Mouse (Mus musculus) embryo, embryonic 9.5 days (tissue): Measurements from ENCODE around the gene Tmprss2.

Experiments
- DNase-seq: peaks from one replicate; pipeline ENCODE4 v3.0.0-alpha.2; 2017; ENCODE audit errors: extremely low spot score

The Tmprss2 gene

DNA sequence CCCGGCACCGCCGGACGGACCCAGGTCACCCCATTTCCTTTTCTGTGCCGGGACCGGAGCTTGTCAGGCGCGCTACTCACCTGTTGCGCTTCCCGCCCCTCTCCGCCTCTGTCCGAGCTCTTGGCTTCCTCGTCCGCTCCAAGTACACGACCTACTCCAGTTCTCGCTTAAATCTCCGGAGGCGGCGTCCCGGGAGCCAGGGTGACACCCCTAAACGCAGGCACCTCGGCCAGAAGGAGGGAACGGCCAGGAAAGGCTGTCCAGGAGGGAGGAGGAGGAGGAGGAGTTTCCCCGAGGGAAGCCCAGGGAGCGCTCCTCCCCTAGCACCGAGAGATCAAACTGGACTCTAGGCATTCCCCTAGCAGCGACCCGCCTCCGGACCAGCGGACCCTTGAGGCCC is at the start of gene Tmprss2:
Gene Tmprss2 (minus strand): TSS at position 257 of the 400 bp plus-strand sequence.
- no peak for DNase-seq

DNA sequence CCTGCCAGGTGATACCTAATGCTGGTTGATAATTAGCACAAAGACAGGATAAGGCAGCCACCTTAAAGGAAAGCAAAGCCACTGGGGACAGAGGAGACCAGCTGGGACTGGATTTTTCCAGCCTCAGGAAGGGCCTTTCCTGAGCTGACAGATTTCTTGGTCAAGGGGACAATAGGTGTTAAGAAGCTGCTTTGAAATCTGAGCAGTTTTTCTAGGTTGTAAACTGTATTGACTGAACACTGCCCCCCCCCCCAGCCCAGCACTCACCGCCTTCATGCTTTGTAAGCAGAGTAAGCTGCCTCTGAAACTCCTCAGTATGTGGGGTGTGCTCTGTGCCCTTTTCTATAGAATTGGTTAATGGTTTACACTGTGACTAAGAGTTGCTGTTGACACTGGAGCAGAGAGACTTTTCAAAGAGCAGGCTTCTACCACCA is 48.2 kb upstream of the Tmprss2 start:
- peak; percentile 15 for DNase-seq

DNA sequence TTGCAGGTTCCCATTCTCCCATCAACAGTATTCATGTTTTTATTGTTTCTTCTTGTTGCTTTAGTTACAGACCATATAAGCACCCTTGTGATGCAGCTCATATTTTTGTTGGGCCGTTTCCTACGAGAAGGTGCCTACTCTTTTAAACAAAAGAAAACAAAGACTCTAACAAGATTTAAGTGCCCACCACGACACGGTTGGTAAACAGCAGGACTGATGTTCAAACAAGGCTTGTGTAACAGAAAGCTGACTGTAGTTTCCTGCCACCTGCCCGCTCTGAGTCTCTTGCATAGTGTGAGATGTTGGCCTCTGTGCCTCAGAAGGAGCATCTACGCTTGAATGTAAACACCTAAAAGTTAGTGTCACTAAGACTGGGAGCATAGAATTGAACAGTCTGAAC is 47.5 kb upstream of the Tmprss2 start:
- DNase-seq = no peak

DNA sequence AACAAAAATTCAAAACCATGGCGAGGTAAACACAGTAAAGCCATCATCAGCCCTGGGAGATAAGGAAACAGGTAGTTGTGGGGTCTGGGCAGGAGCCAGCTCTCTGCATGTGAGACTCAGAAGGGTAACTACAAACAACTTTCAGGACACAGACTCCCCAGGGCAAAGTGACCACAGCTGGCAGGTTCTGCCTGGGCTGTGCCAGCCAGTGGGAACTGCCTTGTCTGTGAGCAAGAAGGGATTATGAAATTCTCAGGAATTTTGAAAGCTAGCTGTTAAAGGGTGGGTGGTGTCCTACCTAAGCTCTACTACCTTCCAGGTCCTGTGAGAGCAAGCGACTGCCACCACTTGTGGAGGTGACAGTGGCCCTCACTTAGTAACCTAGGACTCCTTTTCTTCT is 44.8 kb upstream of the Tmprss2 start:
- DNase-seq = no peak

DNA sequence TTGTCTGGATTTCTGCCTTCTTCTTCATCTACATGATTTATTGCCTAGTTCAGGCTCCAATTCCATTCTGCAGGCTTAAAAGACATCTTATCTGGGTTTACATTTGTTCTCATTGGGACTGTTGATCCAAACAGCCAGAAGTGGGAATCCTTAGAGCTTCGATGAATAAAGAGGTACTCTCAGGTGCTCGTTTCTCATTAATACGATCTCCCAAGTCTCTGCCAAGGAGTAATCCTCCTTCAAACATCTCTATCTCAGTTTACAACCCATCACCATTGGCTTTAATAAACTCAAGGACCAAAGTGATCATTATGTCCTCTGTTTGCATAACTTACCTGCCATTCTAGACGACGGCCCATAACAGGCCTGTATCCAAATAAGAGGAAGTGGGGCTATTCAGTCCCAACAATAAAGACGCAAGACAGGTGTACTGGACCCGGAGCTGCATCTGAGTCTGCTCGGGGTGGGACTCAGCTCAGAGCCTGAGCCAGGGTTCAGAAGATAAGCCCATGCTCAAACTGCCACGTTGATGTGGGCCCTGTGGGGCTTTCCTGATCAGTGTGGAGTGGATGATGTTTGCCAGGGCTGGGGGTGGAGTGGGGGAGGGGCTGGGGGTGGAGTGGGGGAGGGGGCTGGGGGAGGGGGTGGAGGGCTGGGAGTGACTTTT is 38.7 kb upstream of the Tmprss2 start:
- no peak for DNase-seq

DNA sequence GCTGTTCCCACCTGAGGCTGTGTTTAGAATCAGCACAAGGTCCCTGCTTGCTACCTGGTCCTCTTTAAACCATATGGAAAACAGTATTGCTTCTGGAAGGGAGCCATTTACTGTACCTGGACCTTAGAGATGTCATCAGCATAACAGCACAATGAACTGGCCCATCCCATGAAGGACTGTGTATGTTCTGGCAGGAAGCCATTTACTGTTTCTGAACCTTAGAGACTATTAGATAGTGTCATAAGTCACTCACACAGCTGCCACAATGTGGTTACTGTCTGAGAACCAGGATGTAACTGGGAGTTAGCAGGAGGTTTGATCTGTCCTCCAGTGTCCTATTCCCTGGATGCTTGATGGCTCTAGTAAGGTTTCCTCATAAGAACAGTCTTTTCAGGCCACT is 33.7 kb upstream of the Tmprss2 start:
- DNase-seq = no peak

DNA sequence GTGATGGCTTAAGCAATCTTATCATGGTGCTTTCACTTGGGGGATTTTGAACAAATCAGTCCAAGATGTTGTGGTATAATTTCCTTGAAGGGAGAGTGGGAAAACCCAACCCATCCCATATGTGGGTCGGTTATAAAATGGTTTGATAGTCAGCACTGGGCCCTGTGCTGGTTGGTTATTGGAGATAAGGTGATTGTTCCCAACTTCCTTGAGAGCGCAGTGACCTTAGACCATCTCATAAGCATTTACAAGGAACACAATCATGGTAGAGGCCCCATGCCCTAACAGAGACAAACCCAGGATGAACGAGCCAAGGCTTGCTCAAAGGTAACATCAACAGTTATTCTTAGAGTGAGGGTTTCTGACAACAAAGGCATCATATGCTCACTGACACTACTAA is 28.6 kb upstream of the Tmprss2 start:
- no peak for DNase-seq

DNA sequence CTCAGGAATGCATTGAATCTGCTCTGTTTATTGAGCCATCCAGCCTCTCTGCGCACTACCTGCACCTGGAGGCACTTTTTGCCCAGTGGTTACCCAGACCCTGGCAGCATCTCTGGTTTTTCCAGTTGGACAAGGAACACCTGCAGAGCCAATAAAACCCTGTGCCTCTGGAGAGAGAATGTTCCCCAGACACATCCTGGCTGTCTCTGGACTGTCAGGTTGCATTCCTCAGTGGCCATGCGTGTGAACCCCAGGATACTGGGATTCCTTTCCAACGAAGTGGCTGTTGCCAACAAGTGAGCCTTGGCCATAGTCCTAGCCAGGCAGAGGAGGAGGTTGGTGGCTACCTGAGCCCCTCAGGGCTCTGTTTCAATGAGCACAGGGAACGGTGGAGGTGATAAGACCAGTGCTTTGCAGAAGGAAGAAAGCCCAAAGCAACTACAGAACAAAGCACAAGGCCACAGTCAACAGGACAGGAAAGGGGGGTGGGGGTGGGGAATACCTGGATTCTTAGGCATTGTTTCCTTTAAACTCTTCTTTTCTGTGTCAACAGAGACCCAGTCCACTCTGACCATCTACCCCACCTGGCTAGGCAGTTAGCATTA is 22.0 kb upstream of the Tmprss2 start:
- no peak for DNase-seq

DNA sequence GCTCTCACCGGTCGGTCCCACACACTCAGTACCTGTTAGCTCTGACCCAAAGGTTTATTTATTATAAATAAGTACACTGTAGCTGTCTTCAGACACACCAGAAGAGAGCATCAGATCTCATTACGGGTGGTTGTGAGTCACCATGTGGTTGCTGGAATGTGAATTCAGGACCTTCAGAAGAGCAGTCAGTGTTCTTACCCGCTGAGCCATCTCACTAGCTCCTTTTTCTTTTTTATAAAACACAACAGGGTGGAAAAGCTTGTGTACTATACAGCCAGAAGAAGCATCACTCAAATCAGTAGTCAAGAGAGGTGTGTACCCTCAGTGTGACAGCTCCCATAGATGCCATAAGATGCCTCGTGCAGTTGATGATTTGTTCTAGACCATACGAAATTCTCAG is 12.2 kb upstream of the Tmprss2 start:
- no peak for DNase-seq

DNA sequence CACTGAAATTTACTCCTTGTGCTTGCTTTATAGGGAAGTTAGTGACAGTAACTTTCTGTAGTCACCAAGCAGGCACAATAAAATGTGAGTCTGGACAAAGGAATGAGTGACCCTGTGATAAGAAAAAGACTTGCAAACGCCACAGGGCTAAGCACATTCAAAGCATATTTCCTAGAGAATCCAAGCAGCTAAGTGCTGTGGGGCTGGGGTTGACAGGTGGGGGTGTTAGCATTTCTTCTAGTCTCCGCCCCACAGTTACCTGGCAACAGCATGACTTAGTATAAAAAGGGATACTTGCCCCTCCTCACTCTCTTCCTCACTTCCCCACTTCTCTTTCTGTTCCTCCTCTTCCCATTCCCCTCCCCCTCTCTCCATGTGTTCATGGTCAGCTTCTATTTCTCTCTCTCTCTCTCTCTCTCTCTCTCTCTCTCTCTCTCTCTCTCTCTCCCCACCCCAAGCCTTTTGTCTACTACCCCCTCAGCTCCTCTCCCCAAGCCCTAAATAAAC is 11.4 kb upstream of the Tmprss2 start:
- no peak for DNase-seq

DNA sequence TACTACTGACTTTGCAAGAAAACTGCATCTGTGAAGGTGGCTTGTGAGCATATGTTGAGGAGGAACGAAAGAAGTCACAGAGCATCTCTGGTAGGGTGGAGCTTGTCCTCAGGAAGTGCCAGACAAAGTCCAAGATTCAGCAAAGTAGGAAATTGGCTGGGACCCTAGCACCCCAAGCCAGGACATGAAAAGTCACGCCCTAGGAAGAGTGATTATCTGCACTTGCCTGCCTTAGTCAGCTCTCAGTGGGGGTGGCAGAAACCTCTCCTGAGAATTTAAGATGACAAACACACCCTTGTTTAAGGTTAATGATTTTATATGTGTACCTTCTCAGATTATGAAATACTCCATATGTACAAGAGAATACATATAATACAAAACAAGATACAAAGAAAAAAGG is 7.3 kb upstream of the Tmprss2 start:
- no peak for DNase-seq

DNA sequence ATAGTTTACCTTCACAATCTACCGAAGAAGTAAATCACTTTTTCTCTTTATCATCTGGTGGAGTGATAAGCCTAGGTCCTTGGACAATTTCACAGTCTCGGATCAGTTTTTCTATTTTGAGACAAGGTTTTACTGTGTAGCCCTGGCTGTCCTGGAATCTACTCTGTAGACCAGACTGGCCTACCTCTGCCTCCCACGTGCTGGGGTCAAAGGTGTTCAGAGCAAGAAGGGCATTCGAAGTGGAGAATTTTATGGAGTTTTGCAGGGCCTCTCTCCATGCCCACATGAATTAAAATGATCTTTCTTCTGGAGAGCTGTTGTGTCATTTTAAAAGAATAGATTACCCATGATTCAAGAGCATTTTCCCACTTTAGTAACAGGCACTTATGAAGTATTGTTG is 1.0 kb upstream of the Tmprss2 start:
- no peak for DNase-seq

DNA sequence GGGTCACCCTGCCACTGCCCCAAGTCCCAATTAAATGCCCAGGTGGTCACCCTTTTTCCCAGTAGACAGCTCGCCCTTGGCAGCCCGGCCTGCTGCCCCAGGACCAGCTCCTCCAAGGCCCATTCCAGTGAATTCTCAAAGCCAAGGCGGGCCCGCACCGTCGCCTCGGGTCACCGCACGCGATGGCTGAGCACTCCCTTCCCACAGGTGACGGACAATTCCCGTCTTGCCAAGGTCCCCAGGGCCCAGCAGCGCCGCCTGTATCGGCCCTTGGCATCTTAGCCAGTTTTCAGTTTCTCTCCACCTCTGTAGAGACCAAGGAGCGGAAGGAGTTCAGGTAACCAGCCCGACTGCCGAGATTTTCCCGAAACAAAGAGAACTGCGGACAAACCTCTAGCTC is 749 bp downstream of the Tmprss2 start:
- peak; percentile 20 for DNase-seq

DNA sequence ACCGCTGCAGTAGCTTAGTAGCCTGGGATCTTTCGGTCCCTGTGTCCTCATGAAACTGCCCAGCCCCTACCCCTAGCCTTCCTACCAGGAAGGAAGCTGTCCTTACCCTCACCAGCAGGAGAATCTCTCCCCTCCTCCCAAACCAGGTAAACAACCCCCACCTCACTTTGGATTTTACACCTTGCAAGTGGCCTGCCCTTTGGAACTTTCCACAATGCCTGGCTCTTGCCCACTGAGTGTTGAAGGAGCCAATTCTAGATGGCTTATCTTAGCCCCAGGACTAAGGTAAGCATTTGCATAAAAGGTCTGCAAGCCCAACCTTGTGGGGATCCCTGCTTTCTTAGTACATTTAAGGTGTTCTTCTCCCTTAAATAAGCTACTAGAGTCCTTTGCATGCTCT is 1.3 kb downstream of the Tmprss2 start:
- DNase-seq = no peak

DNA sequence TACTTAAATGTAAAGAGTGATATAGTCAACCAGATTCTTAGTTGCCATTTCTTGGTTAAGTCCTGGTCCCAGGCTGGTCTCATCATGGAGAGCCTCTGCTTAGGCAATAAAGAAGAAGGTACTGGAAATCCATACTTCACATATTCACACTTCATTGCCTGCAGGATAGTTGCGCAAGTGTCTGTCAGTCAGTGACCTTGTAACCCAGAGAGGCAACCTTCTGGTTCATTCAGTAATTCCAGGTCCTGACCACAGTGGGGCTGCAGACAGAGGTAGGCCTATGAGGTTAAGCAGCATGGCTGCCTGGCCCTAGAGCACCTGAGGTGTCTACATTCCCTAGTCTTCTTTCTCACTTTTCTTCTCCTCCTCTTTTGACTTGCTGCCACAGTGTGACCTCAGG is 3.0 kb downstream of the Tmprss2 start:
- no peak for DNase-seq

DNA sequence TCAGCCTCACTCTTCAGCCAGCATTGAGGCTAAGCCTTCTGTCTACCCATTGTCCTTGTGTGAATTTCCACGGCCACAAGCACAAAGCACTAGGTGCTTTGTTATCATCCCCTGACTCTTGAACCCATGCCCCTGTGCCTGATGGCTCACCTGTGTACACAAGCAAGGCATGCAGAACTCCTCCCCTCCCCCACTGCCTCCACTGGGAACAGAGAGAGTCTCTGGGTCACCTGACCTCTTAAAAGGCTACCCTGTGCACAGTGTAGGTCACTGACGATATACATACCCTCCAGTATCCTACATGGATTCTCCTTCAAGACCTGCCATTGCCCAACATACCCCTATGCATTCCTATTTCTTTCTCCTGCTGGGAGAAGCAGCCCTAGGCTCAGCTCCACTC is 4.2 kb downstream of the Tmprss2 start:
- DNase-seq = no peak

DNA sequence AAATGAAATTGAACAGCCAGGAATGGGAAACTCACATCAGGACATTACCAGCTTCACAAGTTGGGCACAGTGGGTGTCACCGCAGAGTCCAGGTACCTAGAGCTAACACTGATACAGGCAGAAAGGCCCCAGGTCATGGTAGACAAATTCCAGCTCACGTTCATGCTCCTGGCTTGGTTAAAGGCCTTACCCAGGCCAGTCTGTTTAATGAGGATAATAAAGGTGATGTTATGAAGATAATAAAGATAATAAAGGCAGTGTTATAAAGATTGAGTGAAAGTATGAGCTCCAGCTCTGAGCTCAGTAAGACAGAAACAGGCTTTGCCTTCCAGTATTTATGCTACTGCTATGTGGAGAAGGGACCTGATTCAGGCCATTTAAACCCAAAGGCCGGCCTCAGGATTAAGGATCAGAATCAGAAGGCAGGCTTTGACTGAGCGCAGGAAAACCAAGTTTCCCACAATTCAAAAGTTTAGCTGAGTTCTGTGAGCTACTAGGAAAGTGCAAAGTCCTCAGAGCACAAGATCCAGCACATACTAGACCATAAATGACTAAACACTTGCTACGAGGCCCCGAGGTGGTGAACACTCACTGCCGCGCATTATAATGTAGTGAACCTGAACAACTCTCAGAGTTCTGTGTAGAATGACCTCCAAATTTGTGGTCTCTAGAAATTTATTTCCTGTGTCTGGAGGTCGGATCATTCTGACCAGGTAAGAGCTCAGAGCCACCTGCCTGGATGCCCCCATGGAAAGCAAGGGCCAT is 4.9 kb downstream of the Tmprss2 start:
- no peak for DNase-seq

DNA sequence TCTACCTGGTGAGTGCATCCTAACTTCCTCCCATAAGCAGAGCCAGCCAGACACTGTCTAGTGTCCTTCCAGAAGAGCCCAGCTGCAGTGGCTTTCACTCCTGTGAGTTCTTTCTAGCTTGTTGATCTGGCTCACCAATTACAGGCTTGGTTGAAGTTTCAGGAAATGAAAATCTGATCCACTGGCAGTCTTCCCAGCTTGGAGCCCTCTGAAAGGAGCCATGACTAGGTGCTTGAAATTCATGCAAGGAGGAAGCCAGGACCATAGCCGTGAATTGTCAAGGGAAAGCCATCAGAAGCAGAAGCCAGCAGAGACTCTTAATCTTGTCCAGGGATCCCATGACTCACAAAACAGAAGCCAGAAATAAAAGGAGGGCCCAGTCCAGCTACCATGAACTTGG is 8.7 kb downstream of the Tmprss2 start:
- no peak for DNase-seq

DNA sequence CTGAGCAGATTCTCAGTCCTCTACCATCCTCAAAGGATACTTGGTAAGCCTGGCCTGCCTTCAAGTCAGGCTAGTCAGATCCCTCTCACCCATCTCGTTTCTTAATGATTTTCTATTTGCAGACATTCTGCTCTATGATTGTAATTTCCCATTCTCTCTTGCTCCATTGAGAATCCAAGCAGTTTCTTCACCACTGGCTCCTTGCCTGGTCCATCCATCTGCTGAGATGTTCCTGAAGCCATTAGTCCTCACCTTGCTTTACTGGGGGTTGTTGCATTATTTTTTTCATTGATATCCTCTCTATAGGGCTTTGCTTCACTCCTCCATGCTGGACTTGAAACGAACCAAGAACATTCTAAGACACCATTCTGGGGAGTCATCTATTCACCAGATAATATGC is 10.4 kb downstream of the Tmprss2 start:
- DNase-seq = no peak

DNA sequence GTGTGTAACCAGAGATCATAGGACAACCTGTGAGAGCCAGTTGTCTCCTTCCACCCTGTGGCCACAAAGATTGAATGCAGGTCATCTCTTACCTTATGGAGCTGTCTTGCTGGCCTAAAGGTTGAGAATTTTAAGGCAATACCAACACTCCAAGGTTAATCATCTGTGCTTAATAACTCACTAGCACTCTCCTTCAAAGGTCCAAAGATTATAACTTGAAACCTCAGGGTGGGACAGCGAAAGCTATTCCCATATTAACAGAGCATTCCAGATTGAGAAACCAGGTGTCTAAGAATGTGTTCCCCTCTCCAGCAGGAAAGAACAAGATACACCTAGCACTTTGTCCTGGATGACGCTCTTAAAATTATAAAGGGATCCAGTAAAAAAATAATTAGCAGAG is 12.9 kb downstream of the Tmprss2 start:
- DNase-seq = no peak

DNA sequence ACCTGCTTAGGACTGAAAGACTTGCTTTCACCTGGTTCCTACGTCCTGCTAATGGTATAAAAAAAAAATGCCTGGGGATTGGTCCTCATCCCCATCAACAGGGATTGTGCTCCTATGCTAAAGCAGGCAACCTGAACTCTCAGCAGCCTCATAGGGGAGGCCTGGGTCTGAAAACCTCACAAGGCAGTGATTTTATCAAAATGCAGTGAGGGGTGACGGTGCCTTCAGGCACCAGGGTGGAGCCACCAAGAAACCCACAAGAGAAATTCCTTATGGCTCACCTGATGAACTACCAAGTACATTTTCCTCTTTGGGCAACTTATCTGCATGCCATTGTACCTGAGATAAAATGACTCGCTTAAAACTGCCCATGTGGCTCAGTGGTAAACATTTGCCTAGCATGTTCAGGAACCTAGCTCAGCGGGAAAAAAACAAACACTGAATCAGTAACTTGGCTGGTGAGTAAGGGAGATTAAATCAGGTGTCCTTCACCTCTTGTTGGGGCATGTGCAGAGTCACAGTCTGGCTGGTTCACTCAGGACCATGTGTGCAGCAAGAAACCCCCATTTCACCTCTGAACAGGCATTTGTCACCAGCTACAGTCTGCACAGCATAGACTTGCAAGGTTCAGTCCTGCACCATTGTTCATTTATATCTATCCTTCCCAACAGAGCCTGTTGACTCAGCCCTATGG is 17.0 kb downstream of the Tmprss2 start:
- DNase-seq = no peak

DNA sequence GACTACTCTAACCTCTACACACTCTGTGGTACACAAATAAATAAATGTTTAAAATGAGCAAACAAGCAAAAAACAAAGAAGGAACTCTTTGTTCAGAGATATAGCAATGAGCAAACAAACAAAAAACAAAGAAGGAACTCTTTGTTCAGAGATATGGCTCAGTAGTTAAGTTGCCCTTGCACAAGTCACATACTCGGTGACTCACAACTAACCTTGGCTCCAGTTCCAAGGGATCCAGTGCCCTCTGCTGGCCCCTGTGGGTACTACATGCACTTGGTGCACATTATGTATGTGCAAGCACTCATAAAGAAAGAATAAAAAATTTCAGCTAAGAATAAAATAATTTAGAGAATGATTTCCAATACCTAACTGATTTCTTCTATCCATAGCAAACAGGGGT is 17.9 kb downstream of the Tmprss2 start:
- peak; percentile 75 for DNase-seq
